Mouse (Mus musculus) C2C12 (cell line): ENCODE measurements around the gene Dnhd1. TPM values are rescaled to one million over a fixed set of nuclear protein-coding genes. Genes with fewer than 3 reads are reported as not detected.

Experiments used
- H3K27me3 ChIP-seq: one replicate; pipeline ENCODE4 v1.6.1; 2011; ENCODE audit not compliant: control insufficient read depth, insufficient read depth, insufficient read length
- H3K36me3 ChIP-seq: one replicate; pipeline ENCODE4 v1.6.1; 2011; ENCODE audit not compliant: control insufficient read depth, insufficient read depth
- H3K4me3 ChIP-seq: one replicate; pipeline ENCODE4 v1.5.1; 2011; ENCODE audit warnings: mild to moderate bottlenecking, control low read depth; ENCODE audit not compliant: poor library complexity, insufficient read depth, severe bottlenecking
- H3K79me2 ChIP-seq: one replicate; pipeline ENCODE4 v1.6.1; 2011; ENCODE audit not compliant: control insufficient read depth, insufficient read depth
- H3K79me3 ChIP-seq: one replicate; pipeline ENCODE4 v1.6.1; 2011; ENCODE audit warnings: low read depth, control low read depth
- H3ac ChIP-seq: one replicate; pipeline ENCODE3; 2011; ENCODE audit warnings: low read depth; ENCODE audit not compliant: control insufficient read depth, insufficient read length
- CEBPB ChIP-seq: IDR thresholded peaks from one replicate; pipeline ENCODE4 v1.6.1; 2011; ENCODE audit warnings: low read depth, mild to moderate bottlenecking, control low read depth, moderate library complexity
- CTCF ChIP-seq: IDR thresholded peaks from one replicate; pipeline ENCODE4 v1.5.1; 2011; ENCODE audit not compliant: control insufficient read depth, insufficient read depth, insufficient read length
- FOSL1 ChIP-seq: IDR thresholded peaks from one replicate; pipeline ENCODE4 v1.8.0; 2011; ENCODE audit warnings: mild to moderate bottlenecking, low read length; ENCODE audit not compliant: poor library complexity, insufficient read depth, severe bottlenecking
- MAX ChIP-seq: IDR thresholded peaks from one replicate; pipeline ENCODE4 v1.6.1; 2011; ENCODE audit warnings: mild to moderate bottlenecking, control low read depth
- MYOD1 ChIP-seq: IDR thresholded peaks from one replicate; pipeline ENCODE4 v1.6.1; 2011; ENCODE audit warnings: low read depth; ENCODE audit not compliant: control insufficient read depth, insufficient read length
- MYOG ChIP-seq: IDR thresholded peaks from one replicate; pipeline ENCODE4 v1.6.1; 2011; ENCODE audit not compliant: control insufficient read depth, insufficient read length; ENCODE audit errors: extremely low read depth
- USF1 ChIP-seq: IDR thresholded peaks from one replicate; pipeline ENCODE4 v1.6.1; 2011; ENCODE audit warnings: low read depth, mild to moderate bottlenecking, control low read depth, moderate library complexity
- long read RNA-seq, 2 experiments: library from polyadenylated mRNA; unstranded; transcript quantifications; one replicate each; pipeline ENCODE4 v2.0.0; 2019 to 2020
- polyA plus RNA-seq: library from polyadenylated mRNA; unstranded; fragments of >200 nt; fragmentation: generic; extraction: Trizol; gene quantifications from one replicate; pipeline ENCODE4 v1.2.1, GENCODE M21; 2012; ENCODE audit warnings: missing spikeins

The Dnhd1 gene
- polyA plus RNA-seq, result 0.35 TPM
- long read RNA-seq, experiment 1, result 0 reads
- long read RNA-seq, experiment 2, result 0 reads

DNA sequence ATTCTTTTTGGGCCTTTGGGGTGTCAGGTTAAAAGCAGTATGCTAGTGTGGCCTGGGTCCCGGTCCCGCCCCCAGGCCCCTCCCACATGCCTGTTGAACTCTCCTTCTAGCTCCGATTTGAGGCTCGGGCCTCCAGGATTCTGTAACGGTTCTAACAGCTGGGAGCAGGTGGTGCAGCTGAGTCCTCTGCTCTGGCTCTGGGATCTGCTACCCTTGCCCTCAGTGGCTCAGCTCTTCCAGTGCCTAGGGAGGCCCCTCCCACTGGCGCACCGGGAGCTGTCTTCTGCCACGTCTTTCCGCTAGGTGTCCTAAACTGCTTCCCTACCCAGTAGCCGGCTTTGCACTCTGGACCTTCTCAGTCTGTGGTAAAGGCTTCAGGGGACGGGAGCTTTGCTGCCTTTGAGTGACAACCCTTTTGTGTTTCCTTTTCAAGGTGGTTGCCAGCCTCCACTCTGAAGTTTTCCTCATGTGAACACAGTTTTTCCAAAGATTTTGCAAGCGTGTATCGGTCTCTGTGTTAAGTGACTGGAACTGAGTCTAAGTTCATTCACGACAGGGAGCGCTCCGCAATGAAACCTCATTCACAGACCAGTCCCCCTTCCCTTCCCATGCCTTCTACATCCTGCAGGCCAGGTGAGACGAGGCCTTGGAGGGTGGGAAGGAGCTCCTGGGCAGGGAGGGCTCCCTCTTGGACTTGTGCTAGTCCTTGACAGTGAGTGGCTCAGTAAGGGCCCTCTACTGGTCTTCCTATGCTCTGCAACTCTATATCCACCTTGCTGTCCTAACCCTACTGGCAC lies at the start of gene Dnhd1:
Gene Dnhd1 (plus strand): TSS at position 189 of the 797 bp plus-strand sequence.
- Histone ChIP-seq H3K79me3 (no peaks in the 10 kb centered on the region), H3K36me3 (no peaks in the 10 kb centered on the region), H3ac (peak within 1 kb of the TSS; percentile 31), H3K4me3 (no peak within 1 kb of the TSS), H3K79me2 (no peaks in the 10 kb centered on the region), H3K27me3 (no peaks in the 10 kb centered on the region)
- peak; percentile 35 for TF ChIP-seq CTCF
- no peak for TF ChIP-seq USF1

DNA sequence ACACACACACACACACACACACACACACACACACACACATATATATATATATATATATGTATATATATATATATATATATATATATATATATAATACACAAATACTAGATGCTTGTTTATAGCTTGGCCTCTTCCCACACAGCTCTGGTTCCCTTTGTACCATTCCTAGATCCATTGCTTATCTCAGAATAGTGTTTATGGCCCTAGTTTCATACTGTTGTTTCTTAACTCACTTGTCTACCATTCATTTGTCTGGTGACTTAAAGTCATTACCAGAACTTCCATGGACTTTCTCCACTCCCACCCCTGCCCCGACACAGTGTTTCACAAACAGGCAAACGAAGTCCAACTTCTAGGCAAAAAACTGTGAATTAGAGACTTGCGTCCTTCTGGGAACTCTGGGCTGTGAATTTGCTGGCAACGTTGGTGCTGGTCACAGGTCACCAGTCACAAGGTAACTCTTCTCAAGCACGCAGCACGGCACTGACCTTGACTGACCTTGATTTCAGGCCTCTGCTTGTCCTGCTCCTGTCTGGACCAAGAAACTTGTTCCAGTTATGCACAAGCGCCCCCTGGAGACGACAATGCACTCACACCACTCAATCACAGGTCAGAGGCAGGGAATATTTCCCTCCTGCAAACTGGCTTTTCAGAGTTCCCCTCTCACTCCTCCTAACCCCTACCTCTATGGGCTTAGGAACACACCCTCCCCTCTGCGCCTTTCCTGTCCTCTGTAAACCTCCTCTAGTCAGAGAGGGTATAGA lies 47.6 kb upstream of the Dnhd1 start:
- Histone ChIP-seq H3K27me3 (no peaks in the 10 kb centered on the region), H3K79me2 (no peaks in the 10 kb centered on the region), H3K79me3 (no peaks in the 10 kb centered on the region), H3ac (no peak overlapping the region), H3K4me3 (no peak overlapping the region), H3K36me3 (no peaks in the 10 kb centered on the region)
- no peak for TF ChIP-seq MYOD1
- peak; percentile 32 for TF ChIP-seq CTCF

DNA sequence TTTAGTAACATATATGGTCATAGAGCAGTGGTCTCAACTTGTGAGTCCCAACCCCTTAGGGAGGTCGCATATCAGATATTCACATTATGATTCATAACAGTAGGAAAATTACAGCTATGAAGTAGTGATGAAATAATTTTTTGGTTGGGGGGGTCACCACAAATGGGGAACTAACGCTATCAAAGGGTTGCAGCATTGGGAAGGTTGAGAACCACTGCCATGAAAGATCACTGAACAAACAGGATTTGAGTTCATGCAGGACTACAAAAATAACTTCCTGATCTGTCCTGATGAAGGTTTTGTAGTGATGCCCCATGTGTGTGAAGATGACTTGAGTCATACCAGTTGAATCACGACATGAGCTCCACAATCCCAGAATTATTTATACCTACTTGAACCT lies 42.2 kb upstream of the Dnhd1 start:
- Histone ChIP-seq H3ac (no peak overlapping the region), H3K4me3 (no peak overlapping the region), H3K36me3 (peaks cover 46% of the 10 kb centered on the region), H3K27me3 (no peaks in the 10 kb centered on the region), H3K79me3 (no peaks in the 10 kb centered on the region), H3K79me2 (no peaks in the 10 kb centered on the region)
- TF ChIP-seq FOSL1 (no peak), CEBPB (no peak), MAX (no peak), USF1 (no peak), CTCF (no peak)

DNA sequence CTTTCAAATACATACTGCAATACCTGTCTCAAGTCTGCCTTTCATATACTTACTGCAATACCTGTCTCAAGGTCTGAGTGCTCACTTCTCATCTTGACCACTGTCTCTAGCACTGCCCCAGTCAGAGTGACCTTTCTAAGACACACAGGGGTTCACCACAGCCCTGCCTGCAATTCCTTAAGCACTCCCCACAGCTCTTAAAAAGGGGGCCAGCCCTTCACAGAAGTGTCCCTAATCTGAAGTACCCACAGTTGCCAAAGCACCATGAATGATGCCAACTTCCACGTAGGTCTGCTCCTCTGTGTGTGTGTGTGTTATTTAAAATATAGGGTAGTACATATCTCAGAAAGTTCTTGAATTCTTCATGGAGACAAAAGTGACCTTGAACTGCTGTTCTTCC lies 38.9 kb upstream of the Dnhd1 start:
- no peak overlapping the region for H3ac ChIP-seq
- H3K79me3 ChIP-seq, result no peaks in the 10 kb centered on the region
- H3K27me3 ChIP-seq, result no peaks in the 10 kb centered on the region
- no peak overlapping the region for H3K4me3 ChIP-seq
- TF ChIP-seq FOSL1 (no peak), MYOD1 (no peak), CEBPB (no peak), CTCF (no peak), MAX (no peak), USF1 (no peak), MYOG (no peak)
- peaks cover 70% of the 10 kb centered on the region for H3K36me3 ChIP-seq
- no peaks in the 10 kb centered on the region for H3K79me2 ChIP-seq

DNA sequence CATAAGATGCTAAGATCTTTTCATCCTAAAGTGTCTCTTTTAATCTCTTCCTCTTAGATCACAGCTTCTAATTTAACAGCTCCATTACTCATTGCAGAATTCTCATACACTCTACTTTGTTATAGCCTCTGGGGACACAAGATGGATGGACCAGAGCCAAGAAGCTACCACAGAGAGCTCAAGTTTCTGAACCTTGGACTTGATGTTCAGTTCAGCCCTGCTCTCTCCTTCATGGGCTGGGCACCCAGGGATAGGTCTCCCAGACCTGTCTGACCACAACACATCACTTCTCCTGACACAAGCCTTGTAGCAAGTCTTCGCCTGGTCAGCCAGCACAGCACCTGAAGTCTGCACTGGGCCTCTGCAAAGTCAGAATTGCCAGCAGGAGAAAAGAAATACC lies 36.2 kb upstream of the Dnhd1 start:
- TF ChIP-seq CEBPB (no peak), MAX (no peak), USF1 (no peak), CTCF (no peak), FOSL1 (no peak), MYOG (no peak), MYOD1 (no peak)
- Histone ChIP-seq H3ac (no peak overlapping the region), H3K36me3 (peaks cover 90% of the 10 kb centered on the region), H3K27me3 (no peaks in the 10 kb centered on the region), H3K79me3 (peaks cover 3% of the 10 kb centered on the region), H3K79me2 (peaks cover 3% of the 10 kb centered on the region), H3K4me3 (no peak overlapping the region)

DNA sequence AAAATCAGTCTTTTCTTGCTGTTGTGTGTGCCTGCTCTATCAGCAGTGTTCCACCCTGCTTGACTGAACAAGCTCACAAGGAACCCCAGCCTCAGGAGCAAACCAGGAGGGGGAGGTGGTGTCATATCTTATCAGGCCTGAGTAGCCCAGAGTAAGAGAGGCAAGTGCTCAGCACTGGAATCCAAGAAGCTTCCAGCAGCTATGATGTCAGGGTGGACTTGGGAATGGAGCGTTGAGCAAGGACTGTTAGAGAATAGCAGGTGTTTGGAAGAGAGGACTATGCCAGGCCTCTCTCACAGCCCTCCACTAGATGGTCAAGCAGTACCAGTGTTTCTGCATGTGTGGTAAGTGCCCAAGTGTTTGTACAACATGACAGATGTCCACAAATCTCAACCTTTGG lies 34.9 kb upstream of the Dnhd1 start:
- H3ac ChIP-seq, result no peak overlapping the region
- H3K79me3 ChIP-seq, result peaks cover 5% of the 10 kb centered on the region
- peaks cover 90% of the 10 kb centered on the region for H3K36me3 ChIP-seq
- no peak overlapping the region for H3K4me3 ChIP-seq
- no peak for TF ChIP-seq CTCF
- no peak for TF ChIP-seq CEBPB
- no peak for TF ChIP-seq MYOD1
- TF ChIP-seq MAX, result no peak
- TF ChIP-seq MYOG, result no peak
- no peak for TF ChIP-seq USF1
- TF ChIP-seq FOSL1, result no peak
- no peaks in the 10 kb centered on the region for H3K27me3 ChIP-seq
- peaks cover 16% of the 10 kb centered on the region for H3K79me2 ChIP-seq
